Mouse (Mus musculus): ENCODE measurements around the gene Magi1. TPM values are rescaled to one million over a fixed set of nuclear protein-coding genes. Genes with fewer than 3 reads are reported as not detected.

The Magi1 gene
- polyA plus RNA-seq, 1 experiment, result 3.4 TPM

GRCm38 (mm10) chr6:93855806-93856641, 427.7 kb downstream of the Magi1 start:
- H3K36me3 ChIP-seq (ENCODE audit: control insufficient read depth, insufficient read depth), result no peaks in the 10 kb centered on the region
- no peaks in the 10 kb centered on the region for H3K79me2 ChIP-seq (ENCODE audit: control insufficient read depth, insufficient read depth)
- TF ChIP-seq TCF3 (IDR thresholded peaks at IDR 0.05; ENCODE audit: insufficient read length, low read depth) (no peak), CEBPB (IDR thresholded peaks at IDR 0.05; ENCODE audit: insufficient read depth, poor library complexity, severe bottlenecking) (no peak), USF1 (IDR thresholded peaks at IDR 0.05; ENCODE audit: low read depth) (no peak), E2F4 (IDR thresholded peaks at IDR 0.05; ENCODE audit: insufficient read depth) (no peak), REST (IDR thresholded peaks at IDR 0.05; ENCODE audit: insufficient read depth, insufficient read length) (no peak), POLR2A (IDR thresholded peaks at IDR 0.05; ENCODE audit: insufficient read length, low read depth) (no peak), POLR2AphosphoS2 (IDR thresholded peaks at IDR 0.05; ENCODE audit: insufficient read length, low read depth) (no peak), MYOD1 (IDR thresholded peaks at IDR 0.05; ENCODE audit: control insufficient read depth in 1 of 3, insufficient read length in 2 of 3, low read depth in 2 of 3) (no peak), TCF12 (IDR thresholded peaks at IDR 0.05; ENCODE audit: insufficient read depth, poor library complexity, severe bottlenecking) (no peak), MYOG (IDR thresholded peaks at IDR 0.05; ENCODE audit: control insufficient read depth in 1 of 3, insufficient read depth in 1 of 3, insufficient read length in 2 of 3, low read depth in 2 of 3) (no peak), MAX (IDR thresholded peaks at IDR 0.05; ENCODE audit: low read depth) (no peak), SRF (IDR thresholded peaks at IDR 0.05; ENCODE audit: control insufficient read depth, insufficient read length, low read depth) (no peak)

GRCm38 (mm10) chr6:93848942-93849790, 434.6 kb downstream of the Magi1 start:
- no peaks in the 10 kb centered on the region for H3K36me3 ChIP-seq (ENCODE audit: control insufficient read depth, insufficient read depth)
- no peak for TF ChIP-seq USF1 (IDR thresholded peaks at IDR 0.05; ENCODE audit: low read depth)
- no peak for TF ChIP-seq MYOG (IDR thresholded peaks at IDR 0.05; ENCODE audit: control insufficient read depth in 1 of 3, insufficient read depth in 1 of 3, insufficient read length in 2 of 3, low read depth in 2 of 3)
- no peak for TF ChIP-seq MYOD1 (IDR thresholded peaks at IDR 0.05; ENCODE audit: control insufficient read depth in 1 of 3, insufficient read length in 2 of 3, low read depth in 2 of 3)
- no peak for TF ChIP-seq REST (IDR thresholded peaks at IDR 0.05; ENCODE audit: insufficient read depth, insufficient read length)
- TF ChIP-seq CEBPB (IDR thresholded peaks at IDR 0.05; ENCODE audit: insufficient read depth, poor library complexity, severe bottlenecking), result no peak
- TF ChIP-seq MAX (IDR thresholded peaks at IDR 0.05; ENCODE audit: low read depth), result no peak
- TF ChIP-seq TCF3 (IDR thresholded peaks at IDR 0.05; ENCODE audit: insufficient read length, low read depth), result no peak
- no peak for TF ChIP-seq POLR2A (IDR thresholded peaks at IDR 0.05; ENCODE audit: insufficient read length, low read depth)
- no peak for TF ChIP-seq E2F4 (IDR thresholded peaks at IDR 0.05; ENCODE audit: insufficient read depth)
- TF ChIP-seq POLR2AphosphoS2 (IDR thresholded peaks at IDR 0.05; ENCODE audit: insufficient read length, low read depth), result no peak
- no peak for TF ChIP-seq TCF12 (IDR thresholded peaks at IDR 0.05; ENCODE audit: insufficient read depth, poor library complexity, severe bottlenecking)
- no peak for TF ChIP-seq SRF (IDR thresholded peaks at IDR 0.05; ENCODE audit: control insufficient read depth, insufficient read length, low read depth)
- H3K4me3 ChIP-seq, result no peak overlapping the region
- no peak overlapping the region for H3K4me2 ChIP-seq (ENCODE audit: low read depth)
- H3K27me3 ChIP-seq (ENCODE audit: control insufficient read depth, insufficient read depth, insufficient read length), result no peaks in the 10 kb centered on the region
- no peak overlapping the region for H3ac ChIP-seq (ENCODE audit: control insufficient read depth, insufficient read length)
- no peaks in the 10 kb centered on the region for H3K79me2 ChIP-seq (ENCODE audit: control insufficient read depth, insufficient read depth)

More at GRCm38 (mm10) chr6:93855806-93856641, 427.7 kb downstream of the Magi1 start:
- Histone ChIP-seq H3ac (ENCODE audit: control insufficient read depth, insufficient read length) (no peak overlapping the region), H3K27me3 (ENCODE audit: control insufficient read depth, insufficient read depth, insufficient read length) (no peaks in the 10 kb centered on the region), H3K4me2 (ENCODE audit: low read depth) (no peak overlapping the region), H3K4me3 (no peak overlapping the region)

- Histone ChIP-seq H3K79me2 (ENCODE audit: control insufficient read depth, insufficient read depth) (no peaks in the 10 kb centered on the region), H3K4me3 (no peak overlapping the region), H3K36me3 (ENCODE audit: control insufficient read depth, insufficient read depth) (no peaks in the 10 kb centered on the region), H3K4me2 (ENCODE audit: low read depth) (no peak overlapping the region), H3K27me3 (ENCODE audit: control insufficient read depth, insufficient read depth, insufficient read length) (no peaks in the 10 kb centered on the region), H3ac (ENCODE audit: control insufficient read depth, insufficient read length) (no peak overlapping the region)
- TF ChIP-seq REST (IDR thresholded peaks at IDR 0.05; ENCODE audit: insufficient read depth, insufficient read length), result no peak
- no peak for TF ChIP-seq POLR2A (IDR thresholded peaks at IDR 0.05; ENCODE audit: insufficient read length, low read depth)
- no peak for TF ChIP-seq USF1 (IDR thresholded peaks at IDR 0.05; ENCODE audit: low read depth)
- TF ChIP-seq TCF12 (IDR thresholded peaks at IDR 0.05; ENCODE audit: insufficient read depth, poor library complexity, severe bottlenecking), result no peak
- TF ChIP-seq CEBPB (IDR thresholded peaks at IDR 0.05; ENCODE audit: insufficient read depth, poor library complexity, severe bottlenecking), result no peak
- TF ChIP-seq E2F4 (IDR thresholded peaks at IDR 0.05; ENCODE audit: insufficient read depth), result no peak
- TF ChIP-seq POLR2AphosphoS2 (IDR thresholded peaks at IDR 0.05; ENCODE audit: insufficient read length, low read depth), result no peak
- TF ChIP-seq TCF3 (IDR thresholded peaks at IDR 0.05; ENCODE audit: insufficient read length, low read depth), result no peak
- no peak for TF ChIP-seq MAX (IDR thresholded peaks at IDR 0.05; ENCODE audit: low read depth)
- no peak for TF ChIP-seq SRF (IDR thresholded peaks at IDR 0.05; ENCODE audit: control insufficient read depth, insufficient read length, low read depth)
- no peak for TF ChIP-seq MYOG (IDR thresholded peaks at IDR 0.05; ENCODE audit: control insufficient read depth in 1 of 3, insufficient read depth in 1 of 3, insufficient read length in 2 of 3, low read depth in 2 of 3)
- TF ChIP-seq MYOD1 (IDR thresholded peaks at IDR 0.05; ENCODE audit: control insufficient read depth in 1 of 3, insufficient read length in 2 of 3, low read depth in 2 of 3), result no peak
These were observed 438.2 kb downstream of the Magi1 start for GRCm38 (mm10) chr6:93845498-93845897.

- no peak overlapping the region for H3K4me3 ChIP-seq
- no peak for TF ChIP-seq MYOG (IDR thresholded peaks at IDR 0.05; ENCODE audit: control insufficient read depth in 1 of 3, insufficient read depth in 1 of 3, insufficient read length in 2 of 3, low read depth in 2 of 3)
- no peak for TF ChIP-seq E2F4 (IDR thresholded peaks at IDR 0.05; ENCODE audit: insufficient read depth)
- TF ChIP-seq SRF (IDR thresholded peaks at IDR 0.05; ENCODE audit: control insufficient read depth, insufficient read length, low read depth), result no peak
- no peak for TF ChIP-seq MYOD1 (IDR thresholded peaks at IDR 0.05; ENCODE audit: control insufficient read depth in 1 of 3, insufficient read length in 2 of 3, low read depth in 2 of 3)
- TF ChIP-seq USF1 (IDR thresholded peaks at IDR 0.05; ENCODE audit: low read depth), result no peak
- no peak for TF ChIP-seq MAX (IDR thresholded peaks at IDR 0.05; ENCODE audit: low read depth)
- TF ChIP-seq TCF12 (IDR thresholded peaks at IDR 0.05; ENCODE audit: insufficient read depth, poor library complexity, severe bottlenecking), result no peak
- TF ChIP-seq POLR2AphosphoS2 (IDR thresholded peaks at IDR 0.05; ENCODE audit: insufficient read length, low read depth), result no peak
- no peak for TF ChIP-seq POLR2A (IDR thresholded peaks at IDR 0.05; ENCODE audit: insufficient read length, low read depth)
- no peak for TF ChIP-seq TCF3 (IDR thresholded peaks at IDR 0.05; ENCODE audit: insufficient read length, low read depth)
- no peak for TF ChIP-seq CEBPB (IDR thresholded peaks at IDR 0.05; ENCODE audit: insufficient read depth, poor library complexity, severe bottlenecking)
- TF ChIP-seq REST (IDR thresholded peaks at IDR 0.05; ENCODE audit: insufficient read depth, insufficient read length), result no peak
- H3K27me3 ChIP-seq (ENCODE audit: control insufficient read depth, insufficient read depth, insufficient read length), result no peaks in the 10 kb centered on the region
- H3ac ChIP-seq (ENCODE audit: control insufficient read depth, insufficient read length), result no peak overlapping the region
- H3K4me2 ChIP-seq (ENCODE audit: low read depth), result no peak overlapping the region
- H3K79me2 ChIP-seq (ENCODE audit: control insufficient read depth, insufficient read depth), result no peaks in the 10 kb centered on the region
- no peaks in the 10 kb centered on the region for H3K36me3 ChIP-seq (ENCODE audit: control insufficient read depth, insufficient read depth)
These were observed 438.6 kb downstream of the Magi1 start for GRCm38 (mm10) chr6:93845080-93845479.

All from myocyte (in vitro differentiated cells).